In the genomic region with DNA sequence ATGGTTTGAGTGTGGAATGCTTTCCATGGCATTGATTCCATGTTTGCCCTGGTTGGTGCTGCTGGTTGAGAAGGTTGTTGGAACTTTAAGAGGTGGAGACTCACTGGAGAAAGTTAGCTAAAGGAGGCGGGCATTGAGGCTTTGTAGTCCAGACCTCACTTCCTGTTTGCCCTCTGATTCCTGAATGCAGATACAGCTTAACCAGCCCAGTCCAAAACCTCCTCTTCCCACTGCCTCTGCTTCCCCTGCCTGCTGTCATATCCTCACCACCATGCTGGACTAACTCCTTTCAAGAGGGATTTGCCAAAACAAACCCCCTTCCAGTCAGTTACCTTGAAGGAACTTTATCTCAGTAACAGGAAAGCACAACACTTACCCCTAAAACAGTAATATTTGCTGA, we compare ENCODE assay signal across 27 mouse cellular contexts. TPM values are rescaled to one million over a fixed set of nuclear protein-coding genes. Genes with fewer than 3 reads are reported as not detected.
"Had no signal": no experiment of that assay in that cellular context is flagged by ENCODE, and none has a peak within 500 bp of the region (broad histone marks: within the 10 kb centered on the region; RNA-seq: fewer than 3 reads in every experiment).

No protein-coding gene starts in this region.

- ATAC-seq: hindbrain, embryonic 16.5 days; inflammation-experienced regulatory T-cells, adult 6 months; intestine, embryonic 15.5 days; intestine, postnatal 0 days; liver, embryonic 12.5 days had no signal

- DNase-seq: gastrocnemius, adult 2 months; gastrocnemius, postnatal 14 days; gastrocnemius, postnatal 36 days; heart, adult 2 months; heart, postnatal 4 days; kidney, adult 18-20 months; kidney, adult 8-10 months; kidney, postnatal 14 days; kidney, postnatal 36 days; layer of hippocampus, adult 9-11 months; layer of hippocampus, postnatal 36 days; left cerebral cortex, postnatal 4 days had no signal

RNA-seq across cellular contexts. Expression of a gene that starts 4.0 kb away (rescaled TPM):
- total RNA-seq: gastrocnemius, adult 2 months; gastrocnemius, postnatal 14 days; gastrocnemius, postnatal 36 days; heart, adult 2 months; heart, postnatal 10 days; heart, postnatal 25 days; heart, postnatal 4 days; layer of hippocampus, adult 18-20 months; layer of hippocampus, adult 8-10 months; layer of hippocampus, postnatal 14 days; layer of hippocampus, postnatal 36 days; left cerebral cortex, adult 18-20 months; left cerebral cortex, adult 8-10 months; left cerebral cortex, postnatal 10 days; left cerebral cortex, postnatal 25 days; left cerebral cortex, postnatal 4 days; liver, adult 2 months had no signal

RNA-seq across cellular contexts. Expression of a gene that starts 27.4 kb away (rescaled TPM):
- total RNA-seq: gastrocnemius, adult 2 months; gastrocnemius, postnatal 14 days; gastrocnemius, postnatal 36 days; heart, adult 2 months; heart, postnatal 10 days; heart, postnatal 25 days; heart, postnatal 4 days; layer of hippocampus, adult 18-20 months; layer of hippocampus, adult 8-10 months; layer of hippocampus, postnatal 14 days; layer of hippocampus, postnatal 36 days; left cerebral cortex, adult 18-20 months; left cerebral cortex, adult 8-10 months; left cerebral cortex, postnatal 10 days; left cerebral cortex, postnatal 25 days; left cerebral cortex, postnatal 4 days; liver, adult 2 months had no signal

RNA-seq across cellular contexts. Expression of a gene that starts 39.7 kb away (rescaled TPM):
- total RNA-seq: gastrocnemius, adult 2 months; gastrocnemius, postnatal 14 days; gastrocnemius, postnatal 36 days; heart, adult 2 months; heart, postnatal 10 days; heart, postnatal 25 days; heart, postnatal 4 days; layer of hippocampus, adult 18-20 months; layer of hippocampus, adult 8-10 months; layer of hippocampus, postnatal 14 days; layer of hippocampus, postnatal 36 days; left cerebral cortex, adult 18-20 months; left cerebral cortex, adult 8-10 months; left cerebral cortex, postnatal 10 days; left cerebral cortex, postnatal 25 days; left cerebral cortex, postnatal 4 days; liver, adult 2 months had no signal
